Mouse (Mus musculus): ENCODE results near the gene Phpt1. TPM values are rescaled to one million over a fixed set of nuclear protein-coding genes. Genes with fewer than 3 reads are reported as not detected.

Phpt1 gene
- total RNA-seq (2021) = 10 to 100 TPM; 63.0 to 66.2 TPM
- long read RNA-seq, transcript Phpt1-201 (3 exons, 937 nt) = major isoform, 28 of 39 reads
- long read RNA-seq, transcript Phpt1-202 (3 exons, 656 nt) = minor isoform, 5 of 39 reads
- long read RNA-seq, partial matches to known transcripts = 1 of 39 reads
- long read RNA-seq, other reads (novel, unspliced or antisense) = 5 of 39 reads

DNA sequence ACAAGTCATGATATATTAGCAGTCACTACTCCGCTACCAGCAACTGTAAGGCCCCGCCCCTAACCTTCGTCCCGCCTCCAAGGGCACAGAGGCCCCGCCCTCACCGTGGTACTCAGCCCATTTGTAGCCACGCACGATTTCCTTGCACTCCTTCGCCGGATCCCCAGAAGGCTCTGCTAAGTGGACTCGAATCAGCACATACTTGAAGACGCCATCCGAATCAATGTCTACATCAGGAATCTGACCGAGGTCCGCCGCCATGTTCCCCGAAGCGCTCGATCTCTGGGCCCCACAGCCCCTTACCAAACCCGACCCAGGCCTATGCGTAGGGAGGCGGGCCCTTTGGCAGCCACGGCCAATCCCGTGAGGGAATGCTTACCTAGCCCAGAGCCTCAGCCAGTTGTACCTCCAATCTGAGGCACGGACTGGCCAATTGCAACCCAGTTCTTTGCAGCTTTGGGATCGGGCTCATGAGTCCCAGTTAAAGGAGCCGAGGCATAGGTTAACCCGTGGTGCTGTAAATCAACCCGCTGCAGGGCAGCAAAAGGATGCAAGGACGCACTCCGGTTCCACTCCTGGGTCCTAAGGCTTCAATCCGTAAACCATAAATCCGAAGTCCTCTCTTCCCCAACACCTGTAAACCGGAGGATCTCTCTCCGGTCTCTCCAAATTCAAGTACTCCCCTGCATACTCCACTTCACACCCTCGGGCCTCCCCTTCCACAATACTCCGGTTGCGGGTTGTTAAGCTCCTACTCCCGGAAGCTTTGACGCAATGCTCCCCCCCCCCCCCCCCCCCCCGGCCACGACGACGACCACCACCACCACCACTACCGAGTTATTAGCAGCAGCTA is at the start of gene Phpt1, which contains the start of gene Mamdc4:
Phpt1 (minus strand) TSS at position 646 of the 853 bp plus-strand sequence.
Mamdc4 (minus strand) TSS at position 267 of the 853 bp plus-strand sequence.
- DNase-seq (ENCODE audit: low spot score in 2 of 2) = peak; percentile 97 to 98

DNA sequence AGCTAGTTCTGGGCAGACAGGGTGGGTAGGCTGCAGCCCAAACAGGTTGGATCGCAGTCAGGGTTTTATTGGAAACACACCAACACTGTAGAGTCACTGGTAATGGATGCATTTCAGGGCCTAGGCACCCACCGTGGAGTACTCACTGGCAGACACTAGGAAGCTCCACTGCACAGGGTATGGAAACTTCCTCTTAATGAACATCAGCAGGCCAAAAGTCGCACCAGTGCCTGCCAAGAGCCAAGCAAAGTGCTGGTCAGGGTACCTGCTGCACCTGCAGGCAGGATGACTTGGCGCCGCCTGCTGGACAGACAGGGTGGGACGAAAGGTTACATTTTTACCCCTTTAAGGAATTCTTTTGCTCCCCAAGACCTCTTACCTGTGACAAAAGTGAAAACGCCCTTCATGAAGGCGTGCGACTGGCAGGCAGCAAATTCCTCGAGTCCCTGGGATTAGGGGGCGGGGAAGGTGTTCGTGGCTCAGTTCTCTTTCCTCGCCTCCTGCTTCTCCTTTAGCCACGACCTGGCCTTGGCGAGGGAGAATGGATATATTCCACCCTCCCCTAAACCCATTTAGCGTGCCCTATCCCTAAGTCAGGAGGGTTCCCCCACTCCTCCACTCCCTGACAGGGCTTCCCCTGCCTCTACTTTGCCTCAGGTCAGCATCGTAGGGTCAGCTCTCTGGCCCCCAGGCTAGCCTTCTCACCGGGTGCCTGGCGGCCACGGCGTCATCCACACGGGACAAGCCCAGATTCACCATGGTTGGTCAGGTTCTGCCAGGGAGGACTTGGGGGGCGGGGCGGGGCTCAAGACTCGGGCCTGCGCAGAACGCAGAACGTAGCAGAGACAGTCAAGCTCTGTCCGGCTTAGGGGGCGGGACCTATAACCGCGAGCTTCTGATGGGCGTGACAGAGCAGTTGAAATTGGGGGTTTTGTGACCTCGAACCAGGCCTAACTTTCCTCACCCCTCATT is 46.5 kb upstream of the Phpt1 start, which contains the start of gene Tmem141:
Tmem141 (minus strand) TSS at position 777 of the 972 bp plus-strand sequence.
- peak; percentile 77 to 86 for DNase-seq (ENCODE audit: low spot score in 2 of 2)

- no peak for DNase-seq (ENCODE audit: low spot score in 2 of 2)
These were observed 45.8 kb upstream of the Phpt1 start for GRCm38 (mm10) chr2:25620852-25621228.

DNA sequence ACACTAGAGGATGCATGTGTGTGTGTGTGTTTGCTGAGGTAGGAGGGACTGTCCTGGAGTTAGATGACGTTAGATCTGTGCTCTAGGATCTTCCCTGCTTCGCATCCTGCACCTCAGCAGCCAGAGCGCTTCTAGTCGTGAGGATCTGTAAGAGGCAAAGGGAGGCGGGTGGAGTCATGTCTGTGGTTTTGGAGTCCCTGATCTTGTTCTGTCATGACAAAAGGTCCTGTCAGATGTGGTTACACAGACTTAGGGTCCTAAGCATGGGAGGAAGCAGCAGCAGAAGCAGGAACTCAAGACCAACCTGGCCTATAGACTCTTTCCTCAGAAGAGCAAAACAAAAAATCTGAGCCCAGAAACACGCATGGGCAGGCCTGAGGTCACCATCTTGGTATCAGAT is 45.4 kb upstream of the Phpt1 start:
- DNase-seq (ENCODE audit: low spot score in 2 of 2) = no peak

DNA sequence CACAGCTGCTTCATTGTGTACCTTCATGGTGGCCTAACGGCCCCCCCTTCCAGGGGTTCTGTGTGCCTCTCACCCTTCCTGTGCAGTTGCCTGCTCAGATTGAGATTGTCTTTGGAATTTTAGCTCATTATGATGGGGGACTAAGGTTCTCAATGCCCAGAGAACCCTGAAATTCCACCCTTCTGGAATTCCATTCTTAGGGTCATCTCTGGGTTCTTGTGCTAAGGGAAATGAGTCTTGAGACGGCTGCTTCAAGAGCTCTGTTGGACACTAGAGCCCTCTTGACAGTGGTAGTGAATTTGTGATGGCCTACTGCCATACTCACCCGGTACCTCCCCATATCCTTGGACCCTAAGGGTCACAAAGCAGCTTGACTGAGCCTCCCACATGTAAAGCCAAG is 42.6 kb upstream of the Phpt1 start, which contains the start of gene Ccdc183:
Ccdc183 (minus strand) TSS at position 101 of the 400 bp plus-strand sequence.
- no peak for DNase-seq (ENCODE audit: low spot score in 2 of 2)

GRCm38 (mm10) chr2:25616398-25616797 is 41.4 kb upstream of the Phpt1 start:
- no peak for DNase-seq (ENCODE audit: low spot score in 2 of 2)

GRCm38 (mm10) chr2:25608671-25609070 is 33.6 kb upstream of the Phpt1 start:
- no peak for DNase-seq (ENCODE audit: low spot score in 2 of 2)

DNA sequence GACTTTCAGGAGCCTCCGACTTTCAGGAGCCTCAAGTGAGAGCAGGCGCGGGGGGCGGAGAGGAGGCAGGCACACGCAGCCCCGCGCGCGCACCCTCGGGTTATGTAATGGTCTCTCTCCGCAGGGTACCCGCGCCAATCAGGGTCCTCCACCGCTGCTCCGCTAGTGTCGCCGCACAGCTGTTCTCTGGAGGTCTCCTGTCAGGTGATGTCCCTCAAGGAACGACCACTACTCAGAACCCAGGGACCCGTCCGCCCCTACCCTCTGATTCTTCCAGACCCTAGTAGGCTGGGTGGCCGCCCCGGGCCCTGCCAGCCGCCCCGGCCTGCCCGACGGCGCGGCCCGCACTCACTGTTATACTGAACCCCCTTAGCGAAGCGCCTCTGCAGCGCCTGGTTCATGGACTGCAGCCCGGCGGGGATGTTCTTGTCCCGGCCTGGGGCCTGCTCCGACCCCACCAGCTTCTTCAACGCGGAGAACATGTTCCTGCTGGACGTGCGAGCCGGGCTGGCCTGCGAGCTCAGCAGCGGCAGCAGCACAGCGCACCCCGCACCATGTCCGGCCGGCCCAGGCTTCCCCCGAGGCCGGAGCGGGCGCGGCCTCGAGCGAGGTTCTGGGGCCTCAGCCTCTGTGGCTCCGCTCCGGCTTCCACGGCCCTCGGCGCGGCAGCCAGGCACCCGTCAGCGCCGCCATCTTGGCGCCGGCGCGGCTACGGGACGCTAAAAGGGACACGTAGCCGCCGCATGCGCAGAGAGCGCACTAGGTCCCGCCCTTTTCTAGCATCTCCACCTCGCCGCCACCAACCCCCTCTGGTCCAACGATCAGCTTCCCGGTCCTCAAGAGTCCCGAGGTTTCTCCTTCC is 33.0 kb upstream of the Phpt1 start, which contains the start of gene Rabl6:
Rabl6 (minus strand) TSS at position 761 of the 862 bp plus-strand sequence.
- DNase-seq (ENCODE audit: low spot score in 2 of 2) = peak; percentile 83 to 96

- no peak for DNase-seq (ENCODE audit: low spot score in 2 of 2)
These were observed 27.5 kb upstream of the Phpt1 start for GRCm38 (mm10) chr2:25602526-25602925.

DNA sequence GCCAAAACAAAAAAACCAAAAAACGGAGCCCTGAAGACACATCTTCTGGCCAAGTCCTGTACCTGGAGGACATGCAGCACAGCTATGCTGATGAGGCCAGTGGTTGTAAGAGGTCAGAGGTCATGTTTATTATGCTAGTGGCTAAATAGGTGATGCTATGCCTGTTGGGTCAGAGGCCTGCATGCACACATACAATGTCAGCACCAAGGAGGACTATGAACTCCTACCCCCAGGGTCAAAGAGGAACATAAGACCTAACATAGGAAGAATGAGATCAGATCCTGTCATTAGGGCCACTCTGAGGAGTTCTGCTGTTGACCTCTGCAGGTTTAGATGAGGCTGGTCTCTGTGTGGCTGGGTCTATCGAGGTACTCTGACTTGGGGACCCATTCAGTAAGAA is 25.0 kb upstream of the Phpt1 start:
- DNase-seq (ENCODE audit: low spot score in 2 of 2) = no peak

- DNase-seq (ENCODE audit: low spot score in 2 of 2) = no peak
These were observed 23.7 kb upstream of the Phpt1 start for GRCm38 (mm10) chr2:25598749-25599148.

DNA sequence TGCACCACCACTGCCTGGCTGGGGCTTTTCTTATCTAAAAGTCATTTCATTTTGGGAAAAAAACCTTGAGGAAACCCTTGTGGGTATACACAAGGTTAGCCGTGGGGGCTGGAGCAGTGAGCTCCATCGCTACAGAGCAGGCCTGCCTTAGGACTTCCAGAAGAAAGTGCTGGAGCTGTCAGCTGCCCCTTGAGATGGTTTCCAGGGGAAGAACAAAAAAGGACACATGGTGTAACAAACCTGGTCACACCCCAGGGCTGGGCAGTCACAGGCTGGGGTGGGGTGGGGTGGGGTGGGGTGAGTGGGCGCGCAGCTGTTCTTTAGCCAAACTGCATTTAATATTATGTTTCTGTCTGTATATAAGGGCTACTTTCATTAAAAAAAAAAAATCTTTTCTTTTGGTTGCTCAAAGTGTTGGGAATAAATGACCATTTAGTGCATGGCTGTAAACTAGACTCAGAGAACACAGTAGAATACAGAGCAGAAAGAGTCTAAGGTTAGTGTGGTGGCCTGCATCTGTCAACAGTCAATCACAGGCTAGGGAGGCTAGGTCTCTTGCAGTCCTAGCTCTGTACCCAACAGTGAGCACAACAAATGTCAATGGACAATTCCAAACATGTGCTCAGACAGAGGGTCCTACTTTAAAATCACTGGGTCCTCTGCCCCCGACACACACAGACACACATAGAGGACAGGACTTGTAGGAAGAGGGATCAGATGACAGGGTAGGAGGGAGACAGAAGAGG is 21.9 kb upstream of the Phpt1 start:
- DNase-seq (ENCODE audit: low spot score in 2 of 2) = no peak

DNA sequence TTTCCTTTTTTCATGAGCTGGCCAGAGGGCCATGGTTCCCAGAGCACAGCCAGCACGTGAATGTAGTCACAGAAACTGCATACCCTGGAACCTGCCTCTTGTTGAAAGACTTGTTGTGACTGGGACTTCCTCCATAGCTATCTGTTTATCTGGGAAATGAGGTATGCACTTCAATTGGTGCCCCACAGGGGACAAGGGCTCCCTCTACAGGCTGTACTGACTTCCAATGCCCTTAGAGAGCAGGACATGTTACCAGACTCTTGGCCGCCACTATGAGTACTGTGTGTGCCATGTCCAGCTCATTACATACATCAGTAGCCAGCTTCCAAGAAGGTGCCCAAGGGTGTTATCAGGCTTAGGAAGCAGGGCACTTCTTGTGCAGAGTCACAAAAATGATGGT is 16.8 kb upstream of the Phpt1 start:
- peak; percentile 28 to 69 for DNase-seq (ENCODE audit: low spot score in 2 of 2)

- DNase-seq (ENCODE audit: low spot score in 2 of 2) = no peak
These were observed 13.3 kb upstream of the Phpt1 start for GRCm38 (mm10) chr2:25588227-25588907.

DNA sequence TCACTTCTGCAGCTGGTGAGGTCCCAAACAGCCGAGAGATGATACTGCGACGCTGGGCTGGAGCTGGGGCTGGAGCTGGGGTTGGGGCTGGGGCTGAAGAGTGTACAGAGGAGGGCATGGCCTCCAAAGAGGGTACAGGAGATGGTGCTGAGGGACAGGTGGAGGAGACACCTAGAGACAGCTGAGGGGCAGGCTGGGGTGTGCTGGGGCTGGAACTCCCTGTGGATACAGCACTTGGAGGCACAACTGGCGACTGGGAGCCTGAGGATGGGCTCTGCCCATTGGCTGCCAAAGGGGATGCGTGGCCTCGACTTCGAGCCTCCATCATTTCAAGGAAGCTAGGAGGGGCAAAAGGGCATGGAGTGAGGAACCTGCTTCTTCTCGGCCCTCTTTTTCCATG is 12.3 kb upstream of the Phpt1 start:
- DNase-seq (ENCODE audit: low spot score in 2 of 2) = no peak

DNA sequence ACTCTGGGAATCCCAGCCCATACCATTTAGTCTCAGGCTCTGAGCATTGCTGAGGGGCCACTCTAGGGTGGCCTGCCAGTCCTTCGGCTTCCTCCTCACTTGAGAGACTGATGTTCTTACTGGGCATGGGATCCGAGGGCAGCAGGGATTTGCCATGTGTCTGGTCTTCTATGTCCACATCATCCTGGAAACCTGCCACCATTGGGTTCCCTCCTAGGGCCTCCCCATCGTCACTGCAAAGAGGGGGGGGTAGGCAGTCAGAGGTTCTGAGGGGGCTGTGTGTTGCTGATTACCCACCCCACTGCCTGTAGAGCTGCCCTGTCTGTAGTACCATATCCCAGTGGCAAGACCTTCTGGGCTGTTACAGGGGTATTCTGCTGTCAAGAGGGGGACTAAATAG is 10.6 kb upstream of the Phpt1 start:
- DNase-seq (ENCODE audit: low spot score in 2 of 2) = no peak

GRCm38 (mm10) chr2:25584856-25585255 is 9.8 kb upstream of the Phpt1 start:
- peak in 1 of 2 experiments; percentile 36 for DNase-seq (ENCODE audit: low spot score in 2 of 2)

DNA sequence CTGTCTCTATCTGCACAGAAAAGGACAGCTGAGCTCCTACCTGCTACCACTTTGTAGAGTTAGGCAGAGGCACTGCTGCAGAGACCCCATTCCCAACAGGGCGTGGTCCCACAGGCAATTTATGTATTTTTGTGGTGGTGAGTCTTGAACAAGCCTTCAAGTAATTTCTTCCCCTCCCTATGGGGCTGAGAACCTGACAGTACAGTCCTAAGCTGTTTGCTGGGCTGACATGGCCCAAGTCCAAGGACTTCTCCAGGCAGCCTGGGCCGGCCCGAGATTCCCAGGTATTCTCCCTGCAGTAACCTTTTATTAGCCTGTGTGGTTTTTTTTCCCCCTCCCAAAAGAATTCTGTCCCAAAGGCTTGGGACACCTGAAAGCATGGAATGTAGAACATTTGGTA is 9.1 kb upstream of the Phpt1 start:
- DNase-seq (ENCODE audit: low spot score in 2 of 2) = no peak

- no peak for DNase-seq (ENCODE audit: low spot score in 2 of 2)
These were observed 8.5 kb upstream of the Phpt1 start for GRCm38 (mm10) chr2:25583571-25583970.
